Mouse (Mus musculus): ENCODE data around the gene Amotl2.

DNA sequence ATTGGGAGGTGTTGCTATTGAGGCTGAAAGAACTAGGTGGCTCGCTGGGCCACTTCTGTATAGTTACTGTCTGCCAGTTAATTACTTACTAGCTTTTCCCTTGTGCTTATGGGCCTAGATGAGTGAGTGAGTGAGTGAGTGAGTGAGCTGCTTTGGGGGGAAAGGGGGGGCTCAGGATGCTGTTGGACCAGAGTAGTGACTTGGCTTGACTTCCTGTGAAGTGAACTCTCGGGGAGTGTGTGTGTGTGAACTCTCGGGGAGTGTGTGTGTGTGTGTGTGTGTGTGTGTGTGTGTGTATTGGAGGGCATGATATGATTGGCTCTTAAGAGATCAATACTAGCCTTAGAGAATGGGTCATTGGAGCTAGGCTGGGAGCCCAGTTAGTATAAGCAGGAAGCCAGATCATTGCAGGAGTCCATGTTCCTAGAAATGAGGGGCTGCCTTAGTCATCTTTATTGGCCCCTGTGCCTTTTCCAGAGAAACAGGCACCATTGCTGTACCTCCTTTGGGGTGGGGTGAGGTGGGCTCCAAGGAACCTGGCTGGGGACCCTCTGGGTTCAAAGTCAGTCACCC is 5.0 kb downstream of the Amotl2 start:
- no peak for TF ChIP-seq MXI1 (IDR thresholded peaks at IDR 0.05; ENCODE audit: low read depth, low read length)
- no peak for TF ChIP-seq SMC3 (IDR thresholded peaks at IDR 0.05; ENCODE audit: low read depth, low read length)
- TF ChIP-seq ZKSCAN1 (IDR thresholded peaks at IDR 0.05; ENCODE audit: low read depth, low read length) = no peak

Data from MEL (cell line).